Mouse (Mus musculus) layer of hippocampus, adult 2 months (tissue): ENCODE measurements at regions not wholly inside any gene's neighbourhood (a gene's known extent, or its start where the extent isn't known, plus 50 kb on each side); places are given as distances from the start of the nearest gene placed in this dataset.

Experiments used
- DNase-seq, 2 experiments: peaks; one replicate each; pipeline ENCODE4 v3.0.0; 2022; ENCODE audit warnings: low spot score in 2 of 2
- H3K27ac ChIP-seq: fragments of 200-600 bp; 2 replicates; pipeline ENCODE4 v1.8.1; 2022
- H3K4me3 ChIP-seq: fragments of 200-600 bp; 2 replicates; pipeline ENCODE4 v1.8.1; 2022; ENCODE audit warnings: mild to moderate bottlenecking
- CTCF ChIP-seq: fragments of 200-600 bp; conservative IDR thresholded peaks from 2 replicates; pipeline ENCODE4 v1.8.1; 2022; ENCODE audit warnings: antibody characterized with exemption, mild to moderate bottlenecking, moderate library complexity

DNA sequence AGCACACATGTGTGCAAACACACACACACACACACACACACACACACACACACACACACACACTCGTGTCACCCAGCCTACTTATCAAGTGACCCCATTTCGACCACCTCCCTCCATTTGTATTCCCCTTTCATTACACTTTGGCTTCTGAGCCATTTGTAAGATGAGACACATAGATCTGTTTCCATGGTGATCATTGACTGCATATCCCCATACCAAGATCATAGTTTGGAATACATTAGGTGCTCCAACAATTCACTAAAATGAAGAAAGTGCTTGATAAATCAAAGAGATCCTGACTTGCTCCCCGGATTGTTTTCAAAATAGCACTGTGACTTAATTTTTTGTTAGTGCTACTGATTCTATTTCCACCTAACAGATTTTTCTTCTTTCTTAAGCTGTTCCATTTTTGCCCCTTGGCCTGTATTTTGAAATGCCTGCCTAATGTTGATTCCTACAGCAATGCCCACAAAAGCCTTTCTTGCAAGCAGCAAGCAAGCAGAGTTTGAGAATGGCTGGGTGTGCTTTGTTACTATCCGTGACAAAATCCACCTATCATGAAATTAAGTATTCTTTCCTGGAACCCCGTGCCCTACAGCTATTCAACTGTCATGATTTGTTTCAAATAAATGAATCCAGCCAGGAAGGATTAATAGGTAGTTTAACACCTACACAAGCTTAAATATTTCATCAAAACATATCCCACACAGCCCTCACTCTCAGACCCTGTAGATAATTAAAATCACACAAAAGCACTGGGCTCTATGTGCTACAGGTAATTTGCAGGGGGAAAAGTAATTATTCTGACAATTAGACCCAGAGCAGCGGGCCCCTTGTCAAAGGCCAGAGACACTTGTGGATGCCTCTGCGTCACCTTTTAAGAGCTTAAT, 168.1 kb upstream of the Rgma start:
- H3K4me3 ChIP-seq: no peak overlapping the region
- TF ChIP-seq CTCF: no peak
- peak in 1 of 2 experiments; percentile 2 for DNase-seq
- peak overlapping the region; percentile 46; the same call in 1 of the 2 replicates for H3K27ac ChIP-seq

DNA sequence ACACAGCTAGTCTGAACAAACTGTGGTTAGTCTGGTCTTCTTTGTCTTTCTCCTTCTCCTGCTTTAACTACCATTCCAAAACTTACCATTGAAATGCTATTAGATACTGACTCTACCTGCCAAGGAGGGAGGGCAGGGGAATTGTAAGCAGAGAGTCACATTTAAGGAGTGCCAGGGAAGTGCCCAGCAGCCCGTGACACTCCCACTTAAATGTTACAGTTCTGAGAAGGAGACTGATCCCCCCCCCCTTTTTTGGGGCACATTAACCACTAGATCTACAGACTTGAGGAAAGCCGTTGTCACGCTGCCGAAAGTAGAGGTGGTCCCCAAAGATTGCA, 166.9 kb upstream of the Rgma start:
- Histone ChIP-seq H3K27ac (peak overlapping the region; percentile 75), H3K4me3 (no peak overlapping the region)
- DNase-seq: no peak
- TF ChIP-seq CTCF: no peak

DNA sequence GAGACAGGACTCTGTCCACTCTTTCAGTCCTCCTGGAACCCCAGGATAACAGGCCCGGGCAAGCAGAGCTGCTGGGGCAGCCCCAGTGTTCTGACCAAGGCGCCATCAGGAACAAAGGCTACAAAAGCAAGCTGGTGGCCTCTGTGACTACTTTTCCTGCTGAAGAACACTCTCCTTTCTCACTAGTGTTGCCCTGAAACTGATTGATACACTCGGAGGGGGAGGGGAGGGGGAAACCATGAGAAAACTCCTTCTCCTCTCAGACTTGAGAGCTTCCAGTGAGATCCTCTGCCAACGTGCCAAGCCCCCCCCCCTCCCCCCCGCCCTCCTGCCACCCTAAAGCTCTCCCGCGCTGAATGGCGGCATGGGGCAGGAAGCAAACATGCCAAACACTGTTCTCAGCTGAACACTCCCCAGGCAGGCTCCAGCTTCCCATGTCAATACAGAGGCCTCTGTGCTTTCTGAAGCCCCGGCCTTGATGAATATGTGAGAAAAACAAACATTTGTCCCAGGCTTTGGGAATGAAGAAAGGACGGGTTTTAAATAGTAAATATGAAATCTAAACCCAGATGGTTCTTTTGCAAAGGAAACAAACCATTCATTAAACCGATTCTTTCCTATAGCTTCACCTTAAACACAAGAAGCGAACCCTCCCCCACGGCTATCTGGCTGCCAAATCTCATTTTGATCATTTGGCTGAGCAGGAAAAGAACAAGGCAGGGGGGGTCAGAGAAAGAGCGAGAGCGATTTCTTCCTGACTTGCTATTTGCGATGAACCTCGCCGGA, 166.3 kb upstream of the Rgma start:
- peak in 1 of 2 experiments; percentile 25 for DNase-seq

DNA sequence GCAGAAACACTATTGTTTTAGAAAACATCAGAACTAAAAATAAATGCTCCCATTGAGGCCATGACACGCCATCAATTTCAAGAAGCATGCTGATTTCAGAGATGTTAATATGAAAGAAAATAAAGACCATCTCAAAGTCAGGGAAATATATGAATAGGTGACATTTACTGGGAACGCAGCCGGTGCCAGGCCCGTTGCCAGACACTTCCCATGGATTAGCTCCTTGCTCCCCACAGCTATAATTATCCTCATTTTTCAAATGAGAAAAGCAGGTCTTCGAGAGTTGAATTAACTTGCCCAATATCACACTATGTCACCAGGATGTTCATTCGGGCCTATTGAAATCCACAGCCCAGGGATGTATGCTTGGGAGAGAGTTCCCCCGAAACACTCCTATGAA, 165.2 kb upstream of the Rgma start:
- H3K4me3 ChIP-seq: no peak overlapping the region
- no peak for DNase-seq
- TF ChIP-seq CTCF: no peak
- peak overlapping the region; percentile 75; the same call in 1 of the 2 replicates for H3K27ac ChIP-seq

More for the DNA sequence above, 166.3 kb upstream of the Rgma start:
- peak overlapping the region; percentile 75 for H3K27ac ChIP-seq
- no peak overlapping the region for H3K4me3 ChIP-seq
- no peak for TF ChIP-seq CTCF

DNA sequence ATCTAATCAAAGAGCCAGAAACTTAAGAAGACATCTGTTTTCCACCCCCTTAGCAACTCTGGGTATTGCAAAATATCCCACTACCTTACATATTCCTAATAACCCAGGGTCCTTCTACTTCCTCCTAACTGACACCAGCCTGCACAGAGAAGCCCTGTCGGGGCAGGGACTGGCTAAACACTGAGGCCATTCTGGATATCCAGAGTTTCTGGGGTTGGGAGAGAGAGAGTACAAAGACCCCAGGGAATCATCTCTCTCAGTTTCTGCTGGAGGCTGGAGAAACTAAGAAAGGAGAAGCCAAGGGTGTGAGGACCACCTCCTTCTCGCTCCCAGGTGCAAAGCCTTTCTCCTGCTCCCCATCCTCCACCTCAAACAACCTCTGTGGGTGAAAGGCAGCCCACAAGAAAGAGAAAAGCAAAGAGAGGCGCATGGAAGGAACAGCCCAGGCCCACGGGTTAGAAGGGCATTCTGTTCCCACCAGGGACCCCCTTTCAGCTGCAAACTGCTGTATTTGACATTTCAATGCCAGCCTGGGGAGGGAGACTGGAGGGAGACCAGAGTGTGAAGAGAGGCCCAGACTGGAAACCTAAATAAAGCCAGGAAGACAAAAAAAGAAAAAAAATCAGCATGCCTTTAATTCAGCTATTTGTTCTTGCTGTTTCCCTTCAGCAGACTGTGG, 152.9 kb upstream of the Rgma start:
- no peak for DNase-seq
- no peak for TF ChIP-seq CTCF
- Histone ChIP-seq H3K4me3 (no peak overlapping the region), H3K27ac (peak overlapping the region; percentile 77)

DNA sequence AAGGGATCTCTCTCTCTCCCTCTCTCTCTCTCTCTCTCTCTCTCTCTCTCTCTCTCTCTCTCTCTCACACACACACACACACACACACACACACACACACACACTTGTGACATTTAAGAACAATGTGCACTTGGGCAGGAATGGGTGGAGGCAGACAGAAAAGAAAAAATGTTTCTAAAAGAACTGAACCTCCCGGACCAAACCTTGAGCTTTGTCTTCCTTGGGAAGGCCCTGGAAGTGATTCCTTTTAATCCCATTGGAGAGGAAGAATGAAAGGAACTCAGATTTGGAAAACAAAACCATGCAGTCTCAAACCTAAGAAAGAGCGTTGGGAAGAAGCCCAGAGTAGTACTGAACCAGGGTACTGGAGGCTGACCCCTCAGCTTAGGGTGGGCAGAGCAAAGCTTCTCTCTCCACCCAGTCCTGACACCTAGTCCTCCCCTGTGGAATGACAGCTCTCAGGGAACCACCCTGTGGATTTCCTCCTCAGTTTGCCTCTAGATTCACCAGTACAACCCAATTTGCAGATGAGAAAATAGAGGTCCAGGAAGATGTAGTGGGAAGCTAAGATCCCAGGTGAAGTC, 152.3 kb upstream of the Rgma start:
- no peak overlapping the region for H3K4me3 ChIP-seq
- TF ChIP-seq CTCF: no peak
- no peak overlapping the region for H3K27ac ChIP-seq
- no peak for DNase-seq

DNA sequence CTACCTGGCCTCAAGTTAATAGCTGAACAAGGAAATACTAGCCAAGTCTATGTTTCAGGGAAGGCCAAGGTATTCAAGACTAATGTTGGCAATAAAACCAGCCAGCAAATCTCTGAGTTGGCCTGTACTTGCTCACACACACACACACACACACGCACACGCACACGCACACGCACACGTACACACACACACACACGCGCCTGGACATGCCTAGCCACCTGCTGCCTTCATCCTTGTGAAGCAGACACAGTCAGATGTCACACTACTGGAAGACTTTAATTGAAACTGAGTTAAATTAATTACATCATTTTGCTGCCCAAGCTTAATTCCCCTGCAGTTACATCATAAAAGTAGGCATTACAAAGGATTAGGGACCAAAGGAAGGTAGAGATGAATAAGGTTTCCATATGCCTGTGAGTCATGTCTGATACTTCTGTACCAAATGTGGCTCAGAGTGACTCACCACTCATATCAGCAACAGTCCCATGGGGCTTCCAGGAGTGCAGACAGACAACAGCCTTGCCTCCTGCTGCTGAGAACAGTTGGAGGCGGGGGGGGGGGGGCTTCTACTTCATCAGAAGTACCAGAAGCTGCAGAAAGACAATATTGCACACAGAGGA, 141.7 kb upstream of the Rgma start:
- DNase-seq: peak in 1 of 2 experiments; percentile 35

DNA sequence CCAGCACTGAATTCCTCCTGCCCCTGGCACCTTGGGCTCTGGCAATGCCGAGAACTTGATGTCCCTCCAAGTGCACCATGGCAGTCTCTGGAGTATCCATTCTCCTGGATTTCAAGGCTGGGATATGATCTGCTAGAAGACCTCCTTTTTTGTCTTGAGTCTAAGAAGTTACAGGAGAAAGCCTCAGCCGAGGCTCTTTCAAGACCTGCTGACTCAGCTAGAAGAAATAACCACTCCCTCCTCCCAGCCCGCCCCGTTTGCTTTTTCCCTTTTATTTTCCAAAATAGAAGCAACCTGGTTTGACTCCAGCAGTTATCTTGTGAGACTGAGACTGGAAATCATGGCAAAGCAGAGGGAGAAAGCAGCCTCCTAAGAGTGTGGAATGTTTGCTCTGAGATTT, 136.8 kb upstream of the Rgma start:
- H3K4me3 ChIP-seq: no peak overlapping the region
- TF ChIP-seq CTCF: no peak
- no peak for DNase-seq
- H3K27ac ChIP-seq: peak overlapping the region; percentile 50; the same call in 1 of the 2 replicates

More for the DNA sequence above, 141.7 kb upstream of the Rgma start:
- Histone ChIP-seq H3K27ac (no peak overlapping the region), H3K4me3 (no peak overlapping the region)
- no peak for TF ChIP-seq CTCF

DNA sequence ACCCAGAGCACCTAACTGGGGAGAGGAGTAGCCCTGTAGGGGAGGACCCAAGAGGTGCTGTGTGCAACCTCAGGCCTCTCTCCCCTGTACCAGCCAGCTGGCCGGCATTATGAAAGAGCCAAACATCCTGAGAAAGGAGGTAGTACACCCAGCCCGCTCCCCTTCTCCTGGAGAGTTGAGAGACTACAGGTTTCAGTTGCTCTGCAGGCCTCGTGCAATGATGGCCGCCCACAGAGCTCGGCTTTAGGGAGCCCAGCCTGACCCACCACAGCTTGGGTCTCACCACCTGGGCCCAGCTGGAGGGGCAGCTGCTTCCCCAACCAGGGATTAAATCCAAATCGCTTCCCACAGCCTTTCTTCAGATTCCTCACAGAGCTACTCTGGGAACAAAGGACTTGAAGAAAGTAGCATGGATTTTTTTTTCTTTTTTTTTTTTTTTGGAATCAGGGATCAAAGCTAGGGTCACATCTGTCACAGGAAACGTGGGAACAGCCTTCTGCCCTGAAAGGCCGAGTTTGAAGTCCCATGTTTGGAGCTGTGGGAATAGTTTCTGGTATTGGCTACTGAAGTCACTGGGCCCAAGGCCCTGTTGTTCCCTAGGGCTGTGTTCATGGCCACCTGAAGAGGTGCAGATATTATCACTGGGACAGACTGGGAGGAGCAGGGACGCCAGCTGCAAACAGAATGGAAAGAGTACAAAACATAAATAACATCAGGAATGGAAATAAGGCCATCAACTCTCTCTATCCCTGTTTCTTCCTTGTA, 131.5 kb upstream of the Rgma start:
- DNase-seq: no peak
- Histone ChIP-seq H3K4me3 (no peak overlapping the region), H3K27ac (no peak overlapping the region)
- no peak for TF ChIP-seq CTCF

DNA sequence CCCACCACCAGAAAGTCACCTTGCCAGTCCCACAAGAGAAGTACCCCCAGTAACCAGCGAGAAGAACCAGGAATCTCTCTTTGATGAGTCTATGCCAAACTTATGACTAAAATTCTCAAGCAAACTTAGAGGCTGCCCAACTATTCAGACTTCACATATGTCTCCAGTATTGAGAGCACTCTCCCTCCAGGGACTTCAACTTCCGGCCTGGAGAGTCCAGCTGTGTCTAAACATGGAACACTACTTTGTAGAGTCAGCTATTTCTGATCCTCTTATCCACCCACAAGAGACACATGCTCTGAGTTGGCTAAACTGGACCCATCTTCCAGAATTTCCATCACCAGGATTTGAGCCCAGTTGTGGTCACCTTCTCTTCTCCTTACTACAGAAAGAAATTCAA, 129.9 kb upstream of the Rgma start:
- DNase-seq: no peak
- TF ChIP-seq CTCF: no peak
- no peak overlapping the region for H3K27ac ChIP-seq
- H3K4me3 ChIP-seq: no peak overlapping the region

DNA sequence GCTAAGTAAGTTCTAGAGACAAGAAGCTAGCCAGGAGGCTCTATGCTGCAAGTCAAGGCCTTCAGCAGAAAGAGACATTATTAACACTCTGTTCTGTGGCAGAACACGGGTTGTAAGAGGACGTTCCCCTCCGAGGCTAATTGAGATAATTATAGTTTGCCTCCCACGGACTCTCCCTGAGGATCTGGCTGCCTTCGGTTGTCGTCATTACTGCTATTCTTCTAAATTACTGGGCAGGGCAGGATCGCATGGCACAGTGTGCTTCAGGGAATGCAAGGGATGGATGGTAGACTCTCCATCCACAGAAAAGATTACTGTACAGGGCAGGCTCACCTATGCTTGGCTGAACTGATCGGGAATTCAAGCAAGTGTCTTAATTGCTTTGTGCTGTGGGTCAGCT, 124.7 kb upstream of the Rgma start:
- DNase-seq: no peak
- Histone ChIP-seq H3K4me3 (no peak overlapping the region), H3K27ac (no peak overlapping the region)
- no peak for TF ChIP-seq CTCF
